Mouse (Mus musculus) ES-Bruce4 (cell line): ENCODE data around the gene Ntm.

Experiments
- CTCF ChIP-seq: IDR thresholded peaks from one replicate; pipeline ENCODE4 v1.8.1; 2011; ENCODE audit warnings: low read depth, low read length
- EP300 ChIP-seq: IDR thresholded peaks from 2 replicates; pipeline ENCODE4 v1.6.1; 2011; ENCODE audit warnings: low read depth, low read length; ENCODE audit not compliant: insufficient read depth
- POLR2A ChIP-seq: IDR thresholded peaks from one replicate; pipeline ENCODE4 v1.8.1; 2011; ENCODE audit warnings: low read length; ENCODE audit not compliant: insufficient read depth

DNA sequence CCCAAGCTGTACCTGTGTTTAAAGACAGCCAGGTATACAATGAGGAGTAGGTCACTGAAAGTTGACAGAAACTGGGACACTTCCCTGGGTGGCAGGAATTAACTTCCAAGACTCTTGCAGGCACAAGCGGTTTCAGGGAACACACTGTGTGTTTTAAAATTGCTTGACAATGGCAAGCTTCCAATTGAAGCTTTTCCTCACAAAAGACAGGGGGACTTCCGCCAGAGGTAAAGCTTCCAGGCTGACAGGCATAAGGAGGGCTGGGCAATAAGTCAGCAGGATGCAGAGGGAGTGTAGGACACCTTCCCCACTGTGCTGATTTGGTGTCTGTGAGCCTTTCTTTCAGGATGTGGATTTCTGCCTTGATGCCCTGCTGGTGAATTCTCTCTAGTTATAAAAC, 656.0 kb downstream of the Ntm start:
- TF ChIP-seq EP300: 0 out of 2 replicates have a peak, but pooled peaks have one; percentile 48
- TF ChIP-seq CTCF: no peak
- no peak for TF ChIP-seq POLR2A
